Mouse (Mus musculus): Measurements from ENCODE around the gene Bcl2a1c. TPM values are rescaled to one million over a fixed set of nuclear protein-coding genes. Genes with fewer than 3 reads are reported as not detected.
"Not testable (repeated sequence)": the region's sequence is repeated elsewhere in the genome, so short reads cannot be mapped to it uniquely, and the experiment has no call there.

The Bcl2a1c gene
- polyA plus RNA-seq (2015; fragmentation: Nextera tagmentation; extraction: Ambion mirVana): not detected in 2 replicates

- ATAC-seq; H3K4me3 ChIP-seq (ENCODE audit: low read length); H3K9ac ChIP-seq (ENCODE audit: low read depth, low read length); H3K4me2 ChIP-seq (ENCODE audit: low read depth, low read length); H3K9me3 ChIP-seq (ENCODE audit: control insufficient read depth, low read length); H3K4me1 ChIP-seq (ENCODE audit: control insufficient read depth, insufficient read depth, low read length); H3K27me3 ChIP-seq (replicated peaks; ENCODE audit: control insufficient read depth, insufficient read depth, low read length); H3K36me3 ChIP-seq (ENCODE audit: control insufficient read depth, insufficient read depth, low read length); H3K27ac ChIP-seq (ENCODE audit: low read length): not testable (repeated sequence)
- 80% methylated on average over 9 of the region's 9 CpGs for WGBS
These were observed at the start of gene Bcl2a1c for GRCm38 (mm10) chr9:114329855-114330254. TSS of gene Bcl2a1c (plus strand) at chr9:114330135.

GRCm38 (mm10) chr9:114305957-114306356, 24.0 kb upstream of the Bcl2a1c start:
- not testable (repeated sequence) for H3K4me2 ChIP-seq (ENCODE audit: low read depth, low read length); H3K4me3 ChIP-seq (ENCODE audit: low read length); H3K4me1 ChIP-seq (ENCODE audit: control insufficient read depth, insufficient read depth, low read length); H3K27ac ChIP-seq (ENCODE audit: low read length); H3K9ac ChIP-seq (ENCODE audit: low read depth, low read length); H3K27me3 ChIP-seq (replicated peaks; ENCODE audit: control insufficient read depth, insufficient read depth, low read length); H3K9me3 ChIP-seq (ENCODE audit: control insufficient read depth, low read length); ATAC-seq; H3K36me3 ChIP-seq (ENCODE audit: control insufficient read depth, insufficient read depth, low read length)

- not testable (repeated sequence) for H3K4me1 ChIP-seq (ENCODE audit: control insufficient read depth, insufficient read depth, low read length); H3K9ac ChIP-seq (ENCODE audit: low read depth, low read length); ATAC-seq; H3K4me3 ChIP-seq (ENCODE audit: low read length); H3K27me3 ChIP-seq (replicated peaks; ENCODE audit: control insufficient read depth, insufficient read depth, low read length); H3K36me3 ChIP-seq (ENCODE audit: control insufficient read depth, insufficient read depth, low read length); H3K27ac ChIP-seq (ENCODE audit: low read length); H3K4me2 ChIP-seq (ENCODE audit: low read depth, low read length); H3K9me3 ChIP-seq (ENCODE audit: control insufficient read depth, low read length)
- 70% methylated on average over 2 of the region's 2 CpGs for WGBS
These were observed 18.2 kb upstream of the Bcl2a1c start for GRCm38 (mm10) chr9:114311752-114312151.

GRCm38 (mm10) chr9:114318021-114318420, 11.9 kb upstream of the Bcl2a1c start:
- Histone ChIP-seq H3K9me3 (ENCODE audit: control insufficient read depth, low read length) (no peaks in the 10 kb centered on the region), H3K36me3 (ENCODE audit: control insufficient read depth, insufficient read depth, low read length) (no peaks in the 10 kb centered on the region), H3K4me3 (ENCODE audit: low read length) (no peak overlapping the region), H3K4me1 (ENCODE audit: control insufficient read depth, insufficient read depth, low read length) (no peaks in the 10 kb centered on the region), H3K27ac (ENCODE audit: low read length) (no peak overlapping the region), H3K4me2 (ENCODE audit: low read depth, low read length) (no peak overlapping the region), H3K9ac (ENCODE audit: low read depth, low read length) (no peak overlapping the region), H3K27me3 (replicated peaks; ENCODE audit: control insufficient read depth, insufficient read depth, low read length) (no peaks in the 10 kb centered on the region)
- ATAC-seq: peak; percentile 18; the same call in 1 of the 2 replicates
- 6% methylated on average over 2 of the region's 2 CpGs for WGBS

- no peaks in the 10 kb centered on the region for H3K36me3 ChIP-seq (ENCODE audit: control insufficient read depth, insufficient read depth, low read length)
- H3K4me3 ChIP-seq (ENCODE audit: low read length): no peak overlapping the region
- no peak overlapping the region for H3K9ac ChIP-seq (ENCODE audit: low read depth, low read length)
- H3K9me3 ChIP-seq (ENCODE audit: control insufficient read depth, low read length): no peaks in the 10 kb centered on the region
- no peaks in the 10 kb centered on the region for H3K27me3 ChIP-seq (replicated peaks; ENCODE audit: control insufficient read depth, insufficient read depth, low read length)
- 70% methylated on average over 3 of the region's 3 CpGs for WGBS
- no peak overlapping the region for H3K4me2 ChIP-seq (ENCODE audit: low read depth, low read length)
- no peak for ATAC-seq
- H3K27ac ChIP-seq (ENCODE audit: low read length): no peak overlapping the region
- H3K4me1 ChIP-seq (ENCODE audit: control insufficient read depth, insufficient read depth, low read length): no peaks in the 10 kb centered on the region
These were observed 3.8 kb upstream of the Bcl2a1c start for GRCm38 (mm10) chr9:114326011-114326748.

GRCm38 (mm10) chr9:114328332-114328731, 1.6 kb upstream of the Bcl2a1c start:
- H3K9me3 ChIP-seq (ENCODE audit: control insufficient read depth, low read length); H3K4me1 ChIP-seq (ENCODE audit: control insufficient read depth, insufficient read depth, low read length); H3K9ac ChIP-seq (ENCODE audit: low read depth, low read length); H3K27ac ChIP-seq (ENCODE audit: low read length); H3K27me3 ChIP-seq (replicated peaks; ENCODE audit: control insufficient read depth, insufficient read depth, low read length); H3K36me3 ChIP-seq (ENCODE audit: control insufficient read depth, insufficient read depth, low read length); H3K4me2 ChIP-seq (ENCODE audit: low read depth, low read length); H3K4me3 ChIP-seq (ENCODE audit: low read length): not testable (repeated sequence)
- ATAC-seq: peak; percentile 74

GRCm38 (mm10) chr9:114367783-114368470, 38.0 kb downstream of the Bcl2a1c start:
- H3K27ac ChIP-seq (ENCODE audit: low read length): peak overlapping the region; percentile 48
- WGBS: 0% methylated on average over 48 of the region's 48 CpGs

GRCm38 (mm10) chr9:114368471-114368858, 38.5 kb downstream of the Bcl2a1c start:
- Histone ChIP-seq H3K4me1 (ENCODE audit: control insufficient read depth, insufficient read depth, low read length) (no peaks in the 10 kb centered on the region), H3K27ac (ENCODE audit: low read length) (peak overlapping the region; percentile 48; the same call in 1 of the 2 replicates), H3K9ac (ENCODE audit: low read depth, low read length) (peak overlapping the region; percentile 79), H3K27me3 (replicated peaks; ENCODE audit: control insufficient read depth, insufficient read depth, low read length) (no peaks in the 10 kb centered on the region), H3K36me3 (ENCODE audit: control insufficient read depth, insufficient read depth, low read length) (no peaks in the 10 kb centered on the region), H3K4me2 (ENCODE audit: low read depth, low read length) (peak overlapping the region; percentile 93), H3K9me3 (ENCODE audit: control insufficient read depth, low read length) (no peaks in the 10 kb centered on the region), H3K4me3 (ENCODE audit: low read length) (peak overlapping the region; percentile 56)
- 16% methylated on average over 12 of the region's 12 CpGs for WGBS
- ATAC-seq: peak; percentile 16

More at GRCm38 (mm10) chr9:114367783-114368470, 38.0 kb downstream of the Bcl2a1c start:
- H3K36me3 ChIP-seq (ENCODE audit: control insufficient read depth, insufficient read depth, low read length): no peaks in the 10 kb centered on the region
- peak overlapping the region; percentile 56 for H3K4me3 ChIP-seq (ENCODE audit: low read length)
- peak; percentile 86 for ATAC-seq
- H3K4me1 ChIP-seq (ENCODE audit: control insufficient read depth, insufficient read depth, low read length): no peaks in the 10 kb centered on the region
- H3K4me2 ChIP-seq (ENCODE audit: low read depth, low read length): peak overlapping the region; percentile 93
- no peaks in the 10 kb centered on the region for H3K27me3 ChIP-seq (replicated peaks; ENCODE audit: control insufficient read depth, insufficient read depth, low read length)
- H3K9ac ChIP-seq (ENCODE audit: low read depth, low read length): peak overlapping the region; percentile 79
- no peaks in the 10 kb centered on the region for H3K9me3 ChIP-seq (ENCODE audit: control insufficient read depth, low read length)

- H3K4me1 ChIP-seq (ENCODE audit: control insufficient read depth, insufficient read depth, low read length); H3K36me3 ChIP-seq (ENCODE audit: control insufficient read depth, insufficient read depth, low read length); H3K4me3 ChIP-seq (ENCODE audit: low read length); ATAC-seq; H3K9me3 ChIP-seq (ENCODE audit: control insufficient read depth, low read length); H3K4me2 ChIP-seq (ENCODE audit: low read depth, low read length); H3K27ac ChIP-seq (ENCODE audit: low read length); H3K27me3 ChIP-seq (replicated peaks; ENCODE audit: control insufficient read depth, insufficient read depth, low read length); H3K9ac ChIP-seq (ENCODE audit: low read depth, low read length): not testable (repeated sequence)
- WGBS: 60% methylated on average over 5 of the region's 5 CpGs
These were observed 39.5 kb downstream of the Bcl2a1c start for GRCm38 (mm10) chr9:114369389-114369788.
